Mouse (Mus musculus): ENCODE measurements around the gene Micall2.
"Not testable (repeated sequence)": the region's sequence is repeated elsewhere in the genome, so short reads cannot be mapped to it uniquely, and the experiment has no call there.

Micall2 gene

GRCm38 (mm10) chr5:139730712-139731486 is 5.2 kb downstream of the Micall2 start:
- no peak for DNase-seq (ENCODE audit: extremely low read depth, low read depth, low spot score)

- DNase-seq (ENCODE audit: extremely low read depth, low read depth, low spot score): no peak
Observed at GRCm38 (mm10) chr5:139727261-139727660, 8.9 kb downstream of the Micall2 start.

GRCm38 (mm10) chr5:139726186-139726585 is 9.9 kb downstream of the Micall2 start:
- DNase-seq (ENCODE audit: extremely low read depth, low read depth, low spot score): no peak

- no peak for DNase-seq (ENCODE audit: extremely low read depth, low read depth, low spot score)
Observed at GRCm38 (mm10) chr5:139724336-139725116, 11.6 kb downstream of the Micall2 start.

- no peak for DNase-seq (ENCODE audit: extremely low read depth, low read depth, low spot score)
Observed at GRCm38 (mm10) chr5:139723113-139723512, 13.0 kb downstream of the Micall2 start.

GRCm38 (mm10) chr5:139722709-139723108 is 13.4 kb downstream of the Micall2 start:
- no peak for DNase-seq (ENCODE audit: extremely low read depth, low read depth, low spot score)

GRCm38 (mm10) chr5:139718949-139719348 is 17.2 kb downstream of the Micall2 start:
- no peak for DNase-seq (ENCODE audit: extremely low read depth, low read depth, low spot score)

- DNase-seq (ENCODE audit: extremely low read depth, low read depth, low spot score): no peak
Observed at GRCm38 (mm10) chr5:139718540-139718939, 17.6 kb downstream of the Micall2 start.

- no peak for DNase-seq (ENCODE audit: extremely low read depth, low read depth, low spot score)
Observed at GRCm38 (mm10) chr5:139717723-139718122, 18.4 kb downstream of the Micall2 start.

- DNase-seq (ENCODE audit: extremely low read depth, low read depth, low spot score): no peak
Observed at GRCm38 (mm10) chr5:139706496-139706895, 29.6 kb downstream of the Micall2 start.

- DNase-seq (ENCODE audit: extremely low read depth, low read depth, low spot score): no peak
Observed at GRCm38 (mm10) chr5:139702905-139703304, 33.2 kb downstream of the Micall2 start.

GRCm38 (mm10) chr5:139702236-139702635 is 33.9 kb downstream of the Micall2 start:
- no peak for DNase-seq (ENCODE audit: extremely low read depth, low read depth, low spot score)

GRCm38 (mm10) chr5:139696954-139697353 is 39.2 kb downstream of the Micall2 start:
- no peak for DNase-seq (ENCODE audit: extremely low read depth, low read depth, low spot score)

- DNase-seq (ENCODE audit: extremely low read depth, low read depth, low spot score): not testable (repeated sequence)
Observed at GRCm38 (mm10) chr5:139695876-139696275, 40.3 kb downstream of the Micall2 start.

- no peak for DNase-seq (ENCODE audit: extremely low read depth, low read depth, low spot score)
Observed at GRCm38 (mm10) chr5:139694989-139695571, 41.1 kb downstream of the Micall2 start.

GRCm38 (mm10) chr5:139694292-139694988 is 41.7 kb downstream of the Micall2 start:
- no peak for DNase-seq (ENCODE audit: extremely low read depth, low read depth, low spot score)

- no peak for DNase-seq (ENCODE audit: extremely low read depth, low read depth, low spot score)
Observed at GRCm38 (mm10) chr5:139690791-139691190, 45.3 kb downstream of the Micall2 start.

GRCm38 (mm10) chr5:139688356-139688755 is 47.8 kb downstream of the Micall2 start:
- DNase-seq (ENCODE audit: extremely low read depth, low read depth, low spot score): no peak

GRCm38 (mm10) chr5:139687646-139688045 is 48.5 kb downstream of the Micall2 start:
- DNase-seq (ENCODE audit: extremely low read depth, low read depth, low spot score): no peak

GRCm38 (mm10) chr5:139686530-139687249 is 49.4 kb downstream of the Micall2 start:
- DNase-seq (ENCODE audit: extremely low read depth, low read depth, low spot score): peak; percentile 52
